Mouse (Mus musculus) adrenal gland, postnatal 10 days (tissue): ENCODE data around the gene Aifm1. TPM values are rescaled to one million over a fixed set of nuclear protein-coding genes. Genes with fewer than 3 reads are reported as not detected.
A peak's percentile ranks its signal among the peaks of the same experiment; 100 is the strongest.

Source experiments
- DNase-seq: peaks from one replicate; pipeline ENCODE4 v3.0.0; 2021; ENCODE audit warnings: mixed read lengths
- long read RNA-seq, 2 experiments: library from polyadenylated mRNA; stranded (forward); transcript quantifications; one replicate each; pipeline ENCODE4 v2.0.0; 2021
- total RNA-seq, 2 experiments: library from RNA; stranded (reverse); gene quantifications; 2 replicates each; pipeline ENCODE4 v1.2.3; 2021

Aifm1 gene
- total RNA-seq: 100 to 1,000 TPM; 170 to 174 TPM
- long read RNA-seq, experiment 1, transcript Aifm1-201 (16 exons, 2,237 nt): major isoform, 334 of 403 reads
- long read RNA-seq, experiment 1, partial matches to known transcripts: 47 of 403 reads
- long read RNA-seq, experiment 1, other reads (novel, unspliced or antisense): 22 of 403 reads
- long read RNA-seq, experiment 2, transcript Aifm1-201 (16 exons, 2,237 nt): major isoform, 182 of 202 reads
- long read RNA-seq, experiment 2, partial matches to known transcripts: 8 of 202 reads
- long read RNA-seq, experiment 2, other reads (novel, unspliced or antisense): 11 of 202 reads

GRCm38 (mm10) chrX:48513166-48513807 is at the start of gene Aifm1:
Aifm1 (minus strand) TSS chrX:48513563.
- DNase-seq: peak; percentile 92

GRCm38 (mm10) chrX:48532175-48532574 is 18.8 kb upstream of the Aifm1 start:
- DNase-seq: peak; percentile 84

- no peak for DNase-seq
Observed at GRCm38 (mm10) chrX:48526435-48526834, 13.1 kb upstream of the Aifm1 start.

GRCm38 (mm10) chrX:48525866-48526265 is 12.5 kb upstream of the Aifm1 start:
- no peak for DNase-seq

GRCm38 (mm10) chrX:48525332-48525731 is 12.0 kb upstream of the Aifm1 start:
- DNase-seq: no peak

- no peak for DNase-seq
Observed at GRCm38 (mm10) chrX:48523512-48523911, 10.1 kb upstream of the Aifm1 start.

- DNase-seq: peak; percentile 22
Observed at GRCm38 (mm10) chrX:48521651-48522050, 8.3 kb upstream of the Aifm1 start.

- DNase-seq: no peak
Observed at GRCm38 (mm10) chrX:48519549-48520085, 6.3 kb upstream of the Aifm1 start.

- DNase-seq: peak; percentile 22
Observed at GRCm38 (mm10) chrX:48518808-48519548, 5.6 kb upstream of the Aifm1 start, which contains the start of gene Rab33a. Rab33a (plus strand) TSS chrX:48519285.

GRCm38 (mm10) chrX:48518211-48518807 is 4.9 kb upstream of the Aifm1 start:
- peak; percentile 22 for DNase-seq

- DNase-seq: no peak
Observed at GRCm38 (mm10) chrX:48513824-48514223, 461 bp upstream of the Aifm1 start.

GRCm38 (mm10) chrX:48493763-48494162 is 19.6 kb downstream of the Aifm1 start:
- no peak for DNase-seq

GRCm38 (mm10) chrX:48481687-48482086 is 31.7 kb downstream of the Aifm1 start:
- no peak for DNase-seq

GRCm38 (mm10) chrX:48481095-48481494 is 32.3 kb downstream of the Aifm1 start:
- no peak for DNase-seq

GRCm38 (mm10) chrX:48467355-48467946 is 45.9 kb downstream of the Aifm1 start:
- DNase-seq: no peak

- no peak for DNase-seq
Observed at GRCm38 (mm10) chrX:48466174-48466573, 47.2 kb downstream of the Aifm1 start.

GRCm38 (mm10) chrX:48464436-48464835 is 48.9 kb downstream of the Aifm1 start:
- peak; percentile 28 for DNase-seq

- no peak for DNase-seq
Observed at GRCm38 (mm10) chrX:48463636-48464035, 49.7 kb downstream of the Aifm1 start.

- peak; percentile 81 for DNase-seq
Observed at GRCm38 (mm10) chrX:48462754-48463507, 50.4 kb downstream of the Aifm1 start, which contains the start of gene Elf4. Elf4 (minus strand) TSS chrX:48463132.

- DNase-seq: no peak
Observed at GRCm38 (mm10) chrX:48462297-48462696, 51.1 kb downstream of the Aifm1 start.

GRCm38 (mm10) chrX:48461006-48461405 is 52.4 kb downstream of the Aifm1 start:
- DNase-seq: no peak
